Mouse (Mus musculus): ENCODE measurements at regions not wholly inside any gene's neighbourhood (a gene's known extent, or its start where the extent isn't known, plus 50 kb on each side); places are given as distances from the start of the nearest gene placed in this dataset.
"Not testable (repeated sequence)": the region's sequence is repeated elsewhere in the genome, so short reads cannot be mapped to it uniquely, and the experiment has no call there.

DNA sequence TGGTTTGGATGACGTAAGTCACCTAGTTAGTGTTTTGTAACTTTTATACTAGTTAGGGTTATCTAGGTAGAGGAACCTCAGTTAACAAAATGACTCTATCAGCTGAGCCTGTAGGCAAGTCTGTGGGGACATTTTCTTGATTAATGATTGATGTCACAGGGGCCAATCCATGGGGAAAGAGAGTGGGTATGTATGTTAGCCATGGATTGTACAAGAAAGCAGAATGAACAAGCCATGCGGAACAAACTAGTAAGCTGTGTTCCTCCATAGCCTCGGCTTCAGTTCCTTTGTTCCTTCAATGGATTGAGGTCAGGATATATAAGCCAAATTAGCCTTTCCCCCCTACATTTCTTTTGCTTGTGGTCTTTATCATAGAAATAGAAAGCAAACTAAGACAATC is 498.7 kb upstream of the Fam241a start:
- TF ChIP-seq POLR2A (IDR thresholded peaks at IDR 0.05; ENCODE audit: control insufficient read depth, extremely low read depth, insufficient read depth, low read length, poor library complexity): no peak
- no peak for TF ChIP-seq CTCF (IDR thresholded peaks at IDR 0.05; ENCODE audit: borderline replicate concordance, control insufficient read depth, extremely low read depth, insufficient read depth, low read length, poor library complexity)
- no peaks in the 10 kb centered on the region for H3K4me1 ChIP-seq (replicated peaks; ENCODE audit: control insufficient read depth, insufficient read depth, low read length)
- H3K27me3 ChIP-seq (ENCODE audit: control insufficient read depth, insufficient read depth, low read length): no peaks in the 10 kb centered on the region
- no peaks in the 10 kb centered on the region for H3K36me3 ChIP-seq (ENCODE audit: control insufficient read depth, insufficient read depth, low read length)
- WGBS: 92% methylated on average over 3 of the region's 3 CpGs
- H3K27ac ChIP-seq (ENCODE audit: control insufficient read depth, insufficient read depth, low read length): no peak overlapping the region
- H3K4me3 ChIP-seq (ENCODE audit: control insufficient read depth, insufficient read depth, low read length): no peak overlapping the region
- no peak for DNase-seq

GRCm38 (mm10) chr3:128380579-128380978 is 484.5 kb upstream of the Fam241a start:
- WGBS: 92% methylated on average over 4 of the region's 4 CpGs

DNA sequence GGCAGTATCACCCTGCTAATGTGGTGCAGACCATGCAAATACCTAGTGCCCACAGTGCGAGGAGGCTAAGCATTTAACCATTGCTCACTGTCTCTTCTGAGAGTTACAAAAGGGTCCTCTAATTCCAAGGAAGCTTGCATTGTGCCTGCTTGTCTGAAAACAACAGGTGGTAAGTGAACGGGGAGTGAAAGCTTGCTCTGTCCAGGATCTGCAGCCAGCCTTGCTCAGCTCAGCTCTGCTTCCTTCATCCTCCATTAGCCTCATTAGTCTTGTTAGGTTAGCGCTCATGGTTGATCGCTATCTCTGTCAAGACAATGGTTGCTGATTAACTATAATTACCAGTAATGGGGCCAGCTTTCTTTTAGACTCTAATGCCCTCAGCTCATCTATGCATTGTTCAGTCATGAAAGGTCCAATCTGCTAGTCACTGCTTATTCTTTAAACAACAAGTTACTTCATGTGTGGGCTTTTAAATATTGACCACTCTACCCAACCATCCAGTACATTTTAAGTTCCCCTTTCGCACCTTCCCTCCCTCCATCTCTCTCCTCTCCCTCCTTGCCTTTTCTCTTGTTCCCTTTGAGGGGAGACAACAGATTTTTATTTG is 473.5 kb upstream of the Fam241a start:
- no peak for TF ChIP-seq POLR2A (IDR thresholded peaks at IDR 0.05; ENCODE audit: control insufficient read depth, extremely low read depth, insufficient read depth, low read length, poor library complexity)
- no peak for TF ChIP-seq CTCF (IDR thresholded peaks at IDR 0.05; ENCODE audit: borderline replicate concordance, control insufficient read depth, extremely low read depth, insufficient read depth, low read length, poor library complexity)
- Histone ChIP-seq H3K27ac (ENCODE audit: control insufficient read depth, insufficient read depth, low read length) (no peak overlapping the region), H3K36me3 (ENCODE audit: control insufficient read depth, insufficient read depth, low read length) (no peaks in the 10 kb centered on the region), H3K4me1 (replicated peaks; ENCODE audit: control insufficient read depth, insufficient read depth, low read length) (no peaks in the 10 kb centered on the region), H3K27me3 (ENCODE audit: control insufficient read depth, insufficient read depth, low read length) (no peaks in the 10 kb centered on the region), H3K4me3 (ENCODE audit: control insufficient read depth, insufficient read depth, low read length) (no peak overlapping the region)
- no peak for DNase-seq
- 75% methylated on average over 5 of the region's 5 CpGs for WGBS

More at GRCm38 (mm10) chr3:128380579-128380978, 484.5 kb upstream of the Fam241a start:
- no peaks in the 10 kb centered on the region for H3K4me1 ChIP-seq (replicated peaks; ENCODE audit: control insufficient read depth, insufficient read depth, low read length)
- H3K4me3 ChIP-seq (ENCODE audit: control insufficient read depth, insufficient read depth, low read length): no peak overlapping the region
- TF ChIP-seq POLR2A (IDR thresholded peaks at IDR 0.05; ENCODE audit: control insufficient read depth, extremely low read depth, insufficient read depth, low read length, poor library complexity): no peak
- TF ChIP-seq CTCF (IDR thresholded peaks at IDR 0.05; ENCODE audit: borderline replicate concordance, control insufficient read depth, extremely low read depth, insufficient read depth, low read length, poor library complexity): no peak
- H3K27me3 ChIP-seq (ENCODE audit: control insufficient read depth, insufficient read depth, low read length): no peaks in the 10 kb centered on the region
- no peak overlapping the region for H3K27ac ChIP-seq (ENCODE audit: control insufficient read depth, insufficient read depth, low read length)
- H3K36me3 ChIP-seq (ENCODE audit: control insufficient read depth, insufficient read depth, low read length): no peaks in the 10 kb centered on the region
- no peak for DNase-seq

GRCm38 (mm10) chr3:128362310-128362709 is 466.2 kb upstream of the Fam241a start:
- no peak for DNase-seq
- Histone ChIP-seq H3K27ac (ENCODE audit: control insufficient read depth, insufficient read depth, low read length) (no peak overlapping the region), H3K4me1 (replicated peaks; ENCODE audit: control insufficient read depth, insufficient read depth, low read length) (no peaks in the 10 kb centered on the region), H3K36me3 (ENCODE audit: control insufficient read depth, insufficient read depth, low read length) (no peaks in the 10 kb centered on the region), H3K27me3 (ENCODE audit: control insufficient read depth, insufficient read depth, low read length) (no peaks in the 10 kb centered on the region), H3K4me3 (ENCODE audit: control insufficient read depth, insufficient read depth, low read length) (no peak overlapping the region)
- TF ChIP-seq CTCF (IDR thresholded peaks at IDR 0.05; ENCODE audit: borderline replicate concordance, control insufficient read depth, extremely low read depth, insufficient read depth, low read length, poor library complexity): no peak
- WGBS: 90% methylated on average over 2 of the region's 2 CpGs

GRCm38 (mm10) chr3:128349123-128349522 is 453.0 kb upstream of the Fam241a start:
- not testable (repeated sequence) for H3K27ac ChIP-seq (ENCODE audit: control insufficient read depth, insufficient read depth, low read length); H3K4me1 ChIP-seq (replicated peaks; ENCODE audit: control insufficient read depth, insufficient read depth, low read length); DNase-seq; H3K27me3 ChIP-seq (ENCODE audit: control insufficient read depth, insufficient read depth, low read length); H3K4me3 ChIP-seq (ENCODE audit: control insufficient read depth, insufficient read depth, low read length); H3K36me3 ChIP-seq (ENCODE audit: control insufficient read depth, insufficient read depth, low read length)
- 14% methylated on average over 2 of the region's 2 CpGs for WGBS

GRCm38 (mm10) chr3:128347782-128348574 is 451.9 kb upstream of the Fam241a start:
- Histone ChIP-seq H3K4me3 (ENCODE audit: control insufficient read depth, insufficient read depth, low read length) (no peak overlapping the region), H3K27me3 (ENCODE audit: control insufficient read depth, insufficient read depth, low read length) (no peaks in the 10 kb centered on the region), H3K36me3 (ENCODE audit: control insufficient read depth, insufficient read depth, low read length) (no peaks in the 10 kb centered on the region), H3K4me1 (replicated peaks; ENCODE audit: control insufficient read depth, insufficient read depth, low read length) (no peaks in the 10 kb centered on the region), H3K27ac (ENCODE audit: control insufficient read depth, insufficient read depth, low read length) (no peak overlapping the region)
- no peak for DNase-seq
- TF ChIP-seq CTCF (IDR thresholded peaks at IDR 0.05; ENCODE audit: borderline replicate concordance, control insufficient read depth, extremely low read depth, insufficient read depth, low read length, poor library complexity): no peak
- TF ChIP-seq POLR2A (IDR thresholded peaks at IDR 0.05; ENCODE audit: control insufficient read depth, extremely low read depth, insufficient read depth, low read length, poor library complexity): no peak
- WGBS: 66% methylated on average over 8 of the region's 8 CpGs

DNA sequence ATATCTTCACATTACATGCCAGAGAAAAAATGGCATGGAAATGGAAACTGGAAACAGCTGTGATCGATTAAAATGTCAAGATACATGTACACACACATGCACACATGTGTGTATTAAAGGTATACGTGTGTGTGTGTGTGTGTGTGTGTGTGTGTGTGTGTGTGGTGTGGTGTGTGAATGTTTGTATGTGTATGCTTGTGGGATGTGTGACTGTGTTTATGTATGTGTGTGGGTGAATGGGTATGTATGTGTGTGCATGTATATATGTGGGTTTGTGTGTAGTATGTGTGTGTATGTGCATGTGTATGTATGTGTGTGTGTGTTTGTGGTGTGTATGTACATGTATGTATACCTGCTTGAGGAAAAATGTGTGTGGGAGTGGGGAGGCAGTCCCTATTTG is 441.4 kb upstream of the Fam241a start:
- Histone ChIP-seq H3K27ac (ENCODE audit: control insufficient read depth, insufficient read depth, low read length) (no peak overlapping the region), H3K4me1 (replicated peaks; ENCODE audit: control insufficient read depth, insufficient read depth, low read length) (no peaks in the 10 kb centered on the region), H3K27me3 (ENCODE audit: control insufficient read depth, insufficient read depth, low read length) (no peaks in the 10 kb centered on the region), H3K4me3 (ENCODE audit: control insufficient read depth, insufficient read depth, low read length) (no peak overlapping the region), H3K36me3 (ENCODE audit: control insufficient read depth, insufficient read depth, low read length) (no peaks in the 10 kb centered on the region)
- TF ChIP-seq CTCF (IDR thresholded peaks at IDR 0.05; ENCODE audit: borderline replicate concordance, control insufficient read depth, extremely low read depth, insufficient read depth, low read length, poor library complexity) (no peak), POLR2A (IDR thresholded peaks at IDR 0.05; ENCODE audit: control insufficient read depth, extremely low read depth, insufficient read depth, low read length, poor library complexity) (no peak)
- no peak for DNase-seq
- WGBS: 64% methylated on average over 2 of the region's 2 CpGs

Measured in thymus, adult 2 months (tissue).